Mouse (Mus musculus) thymus, adult 2 months (tissue): ENCODE results near the gene Gm20388.

Experiments
- CTCF ChIP-seq: fragments of 200-500 bp; IDR thresholded peaks from 2 replicates; pipeline ENCODE4 v1.5.1; 2012; ENCODE audit warnings: mild to moderate bottlenecking, control low read depth, low read length, moderate library complexity, borderline replicate concordance; ENCODE audit not compliant: control insufficient read depth, poor library complexity, insufficient read depth; ENCODE audit errors: extremely low read depth
- POLR2A ChIP-seq: fragments of 200-500 bp; IDR thresholded peaks from 2 replicates; pipeline ENCODE4 v1.6.1; 2012; ENCODE audit warnings: mild to moderate bottlenecking, low read length, control low read depth, moderate library complexity; ENCODE audit not compliant: control insufficient read depth, poor library complexity, insufficient read depth; ENCODE audit errors: extremely low read depth

DNA sequence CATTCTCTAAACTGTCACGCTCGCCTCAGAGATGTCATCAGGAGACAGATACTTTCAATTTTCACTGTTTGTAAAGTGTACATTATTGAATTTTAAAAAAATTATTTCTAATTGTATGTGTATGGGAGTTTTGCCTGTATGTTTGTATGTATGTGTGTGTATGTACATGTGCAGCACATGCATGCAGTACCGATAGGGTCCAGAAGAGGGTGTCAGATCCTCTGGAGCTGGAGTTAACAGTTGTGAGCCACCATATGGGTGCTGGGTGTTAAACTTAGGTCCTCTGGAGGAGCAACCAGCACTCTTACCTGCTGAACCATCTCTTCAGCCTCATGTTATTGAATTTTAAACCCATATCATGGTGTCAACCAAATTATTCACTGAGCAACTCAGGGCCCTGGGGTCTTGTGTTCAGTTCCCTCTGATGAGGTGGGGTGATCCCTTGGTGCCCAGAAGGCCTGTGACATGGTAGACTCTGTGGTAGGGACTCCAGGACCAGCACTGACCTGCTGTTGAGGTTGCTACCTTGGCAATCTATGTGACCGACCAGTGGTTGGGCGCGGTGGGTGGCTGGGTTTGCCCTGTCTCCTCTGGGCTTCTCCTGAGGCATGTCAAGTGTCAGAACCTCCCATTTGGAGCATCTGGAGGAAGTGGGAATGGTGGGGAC lies 3593.3 kb downstream of the Gm20388 start:
- TF ChIP-seq POLR2A (no peak), CTCF (no peak)
